Mouse (Mus musculus): ENCODE measurements around the gene Col12a1.

Gene Col12a1

DNA sequence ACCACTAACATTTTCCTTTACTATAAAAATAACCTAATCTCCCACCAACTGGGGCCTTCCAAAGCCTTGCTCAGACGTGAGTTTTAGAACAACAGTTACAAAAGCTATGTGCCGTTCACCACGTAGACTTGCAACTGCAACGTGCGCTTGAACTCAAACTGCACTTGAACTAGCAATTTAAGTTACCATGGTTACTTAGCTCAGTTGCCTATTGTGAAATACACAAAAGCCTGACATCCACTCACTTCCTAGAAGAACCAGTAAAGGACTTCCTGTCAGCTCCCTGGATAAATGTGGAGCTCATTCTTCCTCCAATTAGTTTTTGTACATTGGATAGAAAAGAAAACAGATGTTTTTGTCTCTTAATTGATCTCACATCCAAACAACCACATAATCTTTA lies 112.9 kb downstream of the Col12a1 start:
- no peak for DNase-seq (ENCODE audit: low spot score)

DNA sequence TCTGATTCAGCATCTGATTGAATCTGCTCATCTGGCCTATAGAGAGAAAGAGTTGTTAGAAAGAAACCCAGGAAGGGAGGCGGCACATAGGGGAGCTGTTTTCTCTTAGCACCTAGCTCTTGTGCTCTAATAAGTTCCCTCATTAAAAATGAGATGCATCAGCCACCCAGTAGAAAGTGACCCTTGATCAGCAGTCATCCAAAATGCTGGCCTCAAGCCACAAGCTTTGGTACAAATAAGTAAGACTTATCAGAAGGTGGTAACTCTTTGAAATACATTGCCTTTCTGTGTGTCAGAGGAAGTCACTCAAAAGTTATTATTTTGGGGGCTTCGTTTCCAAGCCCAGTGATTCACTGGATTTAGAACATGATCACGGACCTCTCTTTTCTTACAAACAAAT lies 114.1 kb downstream of the Col12a1 start:
- DNase-seq (ENCODE audit: low spot score) = no peak

DNA sequence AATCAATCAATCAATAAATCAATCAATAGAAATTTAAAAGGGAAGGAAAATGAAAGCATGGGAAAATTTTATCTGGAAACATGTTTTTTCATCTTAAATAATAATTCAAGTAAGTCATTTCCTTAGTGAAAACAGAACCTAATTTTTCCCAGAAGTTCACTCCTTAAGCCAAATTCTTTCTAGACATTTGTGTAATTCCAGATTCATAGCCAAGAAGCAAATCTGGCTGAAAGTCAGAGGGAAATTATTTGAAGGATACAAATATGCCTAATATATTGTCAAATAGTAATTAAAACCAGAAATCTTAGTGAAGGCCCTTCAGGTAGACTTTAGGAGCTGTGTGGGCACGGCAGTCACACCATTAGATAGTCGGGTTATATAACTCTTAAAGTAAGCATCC lies 115.2 kb downstream of the Col12a1 start:
- no peak for DNase-seq (ENCODE audit: low spot score)

DNA sequence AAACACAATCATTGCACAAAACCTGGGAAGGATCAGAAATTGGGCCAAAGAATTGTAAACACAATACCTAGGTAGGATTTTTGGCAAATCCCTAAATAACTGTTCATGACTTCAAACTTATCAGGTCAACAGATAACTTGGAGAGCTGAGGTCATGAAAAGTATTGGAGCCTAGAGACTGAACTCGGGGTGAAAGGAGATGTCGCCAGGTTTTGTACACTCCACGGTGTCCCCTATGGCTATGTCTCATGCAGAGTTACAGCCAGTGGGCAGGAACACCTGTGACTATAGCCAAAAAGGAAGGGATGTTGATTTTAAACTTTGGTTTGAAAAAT lies 118.4 kb downstream of the Col12a1 start:
- no peak for DNase-seq (ENCODE audit: low spot score)

DNA sequence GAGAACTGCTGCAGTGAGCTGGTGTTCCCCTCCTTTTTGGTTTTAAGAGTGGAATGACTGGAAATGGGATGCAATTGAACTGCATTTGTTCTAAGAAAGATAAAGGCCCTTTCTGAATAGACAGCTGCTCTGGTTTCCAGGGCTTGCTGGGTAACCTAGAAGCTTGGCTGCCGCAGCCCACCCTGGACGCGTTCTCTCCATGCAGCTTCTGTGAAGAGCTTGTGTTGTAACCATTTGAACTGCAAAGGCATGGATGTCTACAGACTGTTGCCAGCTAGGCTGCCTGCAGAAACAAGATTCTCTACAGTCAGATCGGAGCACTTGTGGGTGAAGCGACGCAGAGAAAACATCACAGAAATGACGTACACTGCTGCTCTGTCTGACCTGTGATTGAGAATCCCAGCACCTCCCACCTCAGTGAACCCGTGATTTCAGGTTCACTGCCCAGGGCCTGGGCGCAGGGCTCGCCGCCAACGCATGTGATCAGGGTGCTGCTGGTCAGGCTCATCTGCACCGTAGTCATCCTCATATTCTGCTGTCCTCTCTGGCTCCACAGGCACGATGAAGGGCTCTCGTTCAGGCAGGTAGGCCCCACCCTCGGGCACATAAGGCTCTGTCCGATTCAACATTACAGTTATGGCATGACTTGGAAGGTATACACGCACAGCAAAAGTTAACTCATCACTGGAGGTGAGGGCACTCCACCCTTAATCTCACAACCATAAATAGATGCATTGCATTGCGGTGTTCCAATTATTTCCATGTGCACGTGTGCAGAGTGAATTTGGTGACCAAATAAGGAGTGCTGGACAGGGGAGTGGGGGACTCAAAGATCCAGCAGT lies 119.0 kb downstream of the Col12a1 start:
- no peak for DNase-seq (ENCODE audit: low spot score)

DNA sequence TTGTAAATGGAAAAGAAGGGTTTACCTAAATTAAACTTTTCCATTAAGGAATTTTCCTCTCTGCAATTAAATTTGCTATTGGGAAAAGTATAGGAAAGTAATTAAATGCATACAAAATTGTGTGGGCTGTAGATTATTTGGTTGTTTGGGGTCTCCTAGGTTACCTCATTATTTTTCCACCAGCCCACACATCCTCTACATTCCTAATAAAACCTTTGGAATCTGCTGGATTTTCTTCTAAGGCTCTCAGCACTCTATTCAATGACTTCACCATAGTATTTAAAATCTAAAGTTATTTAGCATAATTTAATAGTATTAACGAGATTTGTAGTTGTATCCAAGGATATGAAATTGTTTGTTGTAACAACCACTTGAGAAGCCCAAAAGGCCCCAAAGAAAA lies 120.1 kb downstream of the Col12a1 start:
- no peak for DNase-seq (ENCODE audit: low spot score)

DNA sequence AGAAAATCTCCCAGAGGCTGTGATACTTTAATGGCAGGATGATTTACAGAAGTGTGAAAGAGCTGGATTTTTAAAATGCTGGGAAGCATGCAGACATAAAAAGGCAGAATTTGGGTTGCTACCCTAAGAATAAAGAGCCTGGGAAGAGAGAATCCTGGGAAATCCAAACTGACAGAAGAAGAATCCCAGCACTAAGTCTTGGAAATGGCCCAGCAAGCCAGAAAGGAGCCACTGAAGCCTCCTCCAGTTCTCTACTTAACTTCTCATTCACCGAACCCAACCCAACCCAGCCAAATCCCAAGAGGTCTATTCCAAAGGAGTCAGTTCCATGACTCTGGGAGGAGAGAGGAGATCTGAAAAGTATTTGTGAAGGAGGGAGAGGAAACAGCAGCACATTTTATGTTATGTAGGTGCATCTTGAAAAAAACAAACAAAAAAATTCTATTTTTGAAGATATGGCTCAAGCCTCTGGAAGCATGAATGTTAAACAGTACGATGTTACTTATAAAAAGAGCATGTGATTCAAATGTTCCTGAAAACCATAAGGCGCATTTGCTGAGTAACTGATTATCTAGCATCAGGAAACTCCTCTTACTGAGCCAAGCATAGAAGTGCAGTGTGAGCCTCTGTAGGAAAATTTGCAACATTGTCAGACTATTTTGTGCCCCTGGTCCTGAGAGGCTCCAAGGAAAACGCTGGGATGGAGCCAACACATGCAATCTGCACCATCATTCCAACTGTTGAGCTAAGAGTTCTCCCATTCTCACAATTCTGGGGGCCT lies 132.0 kb downstream of the Col12a1 start:
- DNase-seq (ENCODE audit: low spot score) = no peak

DNA sequence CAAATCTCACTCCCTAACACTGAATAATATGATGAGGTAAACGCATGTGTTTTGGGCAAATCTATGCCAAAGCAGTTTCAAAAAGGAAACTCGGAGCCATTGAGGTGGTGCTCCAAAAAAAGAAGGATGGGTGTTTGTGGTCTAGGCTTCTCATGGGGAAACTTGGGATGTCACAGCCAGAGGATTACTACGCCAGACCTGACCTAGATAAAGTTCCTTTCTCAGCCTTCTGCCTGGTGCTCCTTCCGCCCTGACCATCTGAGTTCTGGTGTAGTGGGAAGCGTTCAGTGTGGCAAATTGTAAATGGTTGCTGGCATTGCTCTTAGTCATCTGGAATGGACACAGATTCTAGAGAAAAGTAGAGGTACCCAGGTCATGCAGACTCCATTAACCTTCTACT lies 151.8 kb downstream of the Col12a1 start:
- no peak for DNase-seq (ENCODE audit: low spot score)

DNA sequence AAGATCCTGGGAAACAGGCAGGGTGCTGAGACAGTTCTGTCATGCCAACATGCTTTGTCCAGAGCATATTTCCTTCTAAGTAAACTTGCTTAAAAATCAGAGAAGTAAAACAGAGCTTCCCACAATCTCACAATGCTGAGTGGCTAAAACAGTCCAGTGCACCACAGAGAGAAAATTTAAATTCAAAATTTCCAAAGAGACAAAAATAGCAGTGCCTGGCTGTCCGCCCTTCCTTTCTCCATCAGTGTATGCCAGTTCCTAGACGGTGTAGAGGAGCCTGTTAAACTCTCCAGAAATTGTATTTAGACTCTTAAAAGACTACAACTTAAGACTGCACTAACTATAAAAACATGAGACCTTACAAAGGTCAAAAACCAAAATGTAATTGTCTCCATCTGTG lies 165.3 kb downstream of the Col12a1 start:
- no peak for DNase-seq (ENCODE audit: low spot score)
